Mouse (Mus musculus) spleen, embryonic (tissue): ENCODE measurements around the gene Dctn5.
"Not testable (repeated sequence)": the region's sequence is repeated elsewhere in the genome, so short reads cannot be mapped to it uniquely, and the experiment has no call there.

Source experiments
- CTCF ChIA-PET: fragments of 350-600 bp; sonication (Branson Sonifier 250); formaldehyde crosslinking; loops from one replicate; lab custom pipeline; 2022; lab: Charles Lee

Dctn5 gene

DNA sequence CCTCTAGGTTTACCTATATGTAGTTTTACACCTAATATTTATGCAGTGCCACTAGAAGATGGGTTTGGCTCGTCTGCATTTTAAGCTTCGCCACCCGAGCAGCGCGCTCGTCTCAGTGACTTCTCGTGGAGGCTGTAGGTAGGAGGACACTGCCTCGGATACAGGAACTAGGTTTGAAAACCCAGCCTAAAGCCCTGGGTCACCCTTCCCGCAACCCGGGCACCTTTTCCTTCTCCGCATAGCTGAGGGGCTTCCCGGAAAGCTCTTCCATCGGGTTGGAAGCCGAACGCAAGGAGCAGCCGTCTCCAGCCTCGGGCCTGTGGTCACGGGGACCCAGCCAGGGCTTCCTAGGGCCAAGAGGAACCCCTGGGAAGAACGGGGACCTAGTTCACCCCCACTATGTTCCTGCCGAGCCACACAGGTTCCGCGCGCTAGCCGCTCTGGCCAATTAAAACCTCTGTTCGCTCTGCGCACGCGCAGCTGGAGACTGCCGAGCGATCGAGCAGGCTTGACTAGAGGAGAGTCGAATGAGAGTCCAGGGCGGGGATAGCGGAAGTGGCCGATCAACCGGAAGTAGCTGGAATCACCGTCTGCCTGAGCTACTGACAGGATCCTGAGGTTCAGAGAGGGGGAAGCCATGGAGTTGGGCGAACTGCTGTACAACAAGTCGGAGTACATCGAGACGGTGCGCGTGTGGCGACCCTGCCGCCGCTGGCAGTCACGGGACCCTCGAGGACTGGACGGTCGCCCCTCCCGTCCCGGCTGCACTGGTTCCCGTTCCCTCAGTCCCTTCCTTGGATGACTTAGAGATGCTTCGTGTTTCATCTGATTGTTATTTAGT is at the start of gene Dctn5, which contains the start of gene Palb2:
Dctn5 (plus strand) TSS at position 545 of the 841 bp plus-strand sequence.
Palb2 (minus strand) TSS at position 489 of the 841 bp plus-strand sequence.
- CTCF ChIA-PET: no interaction called here

DNA sequence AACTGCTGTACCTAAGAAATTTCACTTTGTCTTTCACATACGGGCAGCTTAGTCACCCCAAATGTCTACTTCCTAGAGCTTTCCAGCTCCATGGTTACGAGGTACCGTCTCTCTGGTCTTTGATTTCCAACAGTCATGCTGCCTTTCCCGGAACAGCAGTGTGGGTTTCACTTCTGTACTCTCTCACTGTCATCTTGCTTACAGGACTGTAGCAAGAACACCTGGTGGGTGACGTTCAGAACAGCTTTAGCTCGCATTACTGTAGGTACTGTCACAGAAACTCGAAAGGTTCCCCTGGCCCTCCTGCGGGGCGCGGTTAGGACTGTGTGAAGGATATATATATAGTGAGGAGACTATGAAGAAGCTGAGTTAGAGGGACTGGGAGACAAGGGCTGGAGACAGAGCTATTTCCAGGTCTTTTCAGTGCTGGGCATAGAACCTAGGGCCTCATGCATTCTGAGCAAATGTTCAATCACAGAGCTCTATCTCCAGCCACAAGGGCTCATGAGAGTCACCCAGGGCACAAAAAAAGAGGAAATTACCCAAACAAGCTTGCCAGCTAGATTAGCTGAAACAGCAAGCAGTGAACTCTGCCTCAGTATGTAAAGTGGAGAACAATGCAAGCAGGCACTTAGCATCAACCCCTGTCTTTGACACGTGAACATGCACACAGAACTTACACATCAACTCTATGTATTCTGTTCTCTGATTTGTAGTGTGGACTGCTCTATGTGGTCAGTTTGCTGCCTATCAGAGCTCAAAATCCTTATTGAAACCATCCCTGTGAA is 45.5 kb upstream of the Dctn5 start:
- CTCF ChIA-PET: no interaction called here

DNA sequence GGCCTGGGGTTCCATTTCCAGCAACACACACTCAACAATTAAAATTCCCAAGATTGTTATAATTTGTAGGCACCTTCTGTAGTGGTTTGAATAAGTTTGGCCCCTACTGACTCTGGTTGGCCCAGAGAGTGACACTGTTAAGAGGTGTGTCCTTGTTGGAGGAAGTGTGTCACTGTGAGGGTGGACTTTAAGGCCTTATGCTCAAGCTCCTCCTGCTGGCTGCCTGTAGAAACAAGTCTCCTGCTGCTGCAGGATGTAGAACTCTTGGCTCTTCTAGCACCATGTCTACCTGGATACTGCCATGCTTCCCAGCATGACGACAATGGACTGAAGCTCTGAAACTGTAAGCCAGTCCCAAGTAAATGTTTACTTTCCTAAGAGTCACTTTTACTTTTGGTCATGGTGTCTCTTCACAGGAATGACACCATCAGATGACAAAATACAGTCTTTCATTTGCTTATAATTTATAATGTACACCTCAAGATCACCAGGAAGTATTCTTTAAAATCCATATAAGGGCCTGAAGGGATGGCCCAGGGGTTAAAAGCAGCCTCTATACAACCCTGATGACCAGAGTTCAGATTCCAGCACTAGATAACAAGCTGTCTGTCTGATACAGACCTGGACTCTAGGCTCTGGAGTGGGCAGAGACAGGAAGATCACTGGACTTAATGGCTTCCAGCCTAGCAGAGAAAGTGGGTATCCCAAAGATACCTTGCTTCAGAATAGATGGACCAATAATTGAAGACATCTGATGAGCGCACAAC is 38.1 kb upstream of the Dctn5 start:
- CTCF ChIA-PET: no interaction called here

DNA sequence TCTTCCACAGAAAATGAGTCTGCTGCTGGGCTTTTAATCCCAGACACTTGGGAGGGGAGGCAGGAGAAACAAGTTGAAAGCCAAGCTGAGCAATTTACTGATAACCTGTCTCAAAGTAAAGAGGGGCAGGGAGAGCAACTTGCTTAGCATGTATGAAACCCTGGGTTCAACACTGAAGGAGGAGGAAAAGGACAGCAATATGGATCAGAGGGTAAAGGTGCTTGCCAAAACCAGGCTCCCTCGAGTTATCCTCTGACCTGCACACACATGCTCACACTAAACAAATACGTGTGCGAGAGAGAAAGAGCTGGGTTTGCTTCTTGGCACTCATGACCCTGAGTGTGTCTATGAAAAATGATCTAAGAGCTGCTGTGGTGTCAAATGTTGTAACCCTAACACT is 34.8 kb upstream of the Dctn5 start:
- CTCF ChIA-PET: no interaction called here

DNA sequence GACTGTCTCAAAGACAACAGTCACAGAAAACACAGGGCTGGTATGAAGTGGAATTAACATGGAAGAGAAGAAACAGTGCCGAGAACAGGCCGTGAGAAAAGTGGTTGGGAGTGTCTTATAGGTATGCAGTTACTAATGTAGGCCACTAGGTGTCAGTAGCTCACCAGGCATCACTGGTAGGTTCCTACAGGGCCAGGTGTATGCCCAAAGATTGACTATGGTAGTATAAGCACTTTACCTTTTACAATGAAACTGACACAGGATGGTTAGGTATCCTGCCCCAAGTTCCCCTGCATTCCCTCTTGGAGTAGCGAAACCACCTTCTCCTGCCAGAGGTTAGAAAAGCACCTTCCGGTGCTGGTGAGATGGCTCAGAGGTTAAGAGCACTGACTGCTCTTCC is 33.6 kb upstream of the Dctn5 start:
- CTCF ChIA-PET: interaction anchor here (0.6 to 0.9 kb wide), 2 partner anchors 48 to 142 kb away, joined by 3 to 9 read pairs; no protein-coding TSS in a partner anchor

DNA sequence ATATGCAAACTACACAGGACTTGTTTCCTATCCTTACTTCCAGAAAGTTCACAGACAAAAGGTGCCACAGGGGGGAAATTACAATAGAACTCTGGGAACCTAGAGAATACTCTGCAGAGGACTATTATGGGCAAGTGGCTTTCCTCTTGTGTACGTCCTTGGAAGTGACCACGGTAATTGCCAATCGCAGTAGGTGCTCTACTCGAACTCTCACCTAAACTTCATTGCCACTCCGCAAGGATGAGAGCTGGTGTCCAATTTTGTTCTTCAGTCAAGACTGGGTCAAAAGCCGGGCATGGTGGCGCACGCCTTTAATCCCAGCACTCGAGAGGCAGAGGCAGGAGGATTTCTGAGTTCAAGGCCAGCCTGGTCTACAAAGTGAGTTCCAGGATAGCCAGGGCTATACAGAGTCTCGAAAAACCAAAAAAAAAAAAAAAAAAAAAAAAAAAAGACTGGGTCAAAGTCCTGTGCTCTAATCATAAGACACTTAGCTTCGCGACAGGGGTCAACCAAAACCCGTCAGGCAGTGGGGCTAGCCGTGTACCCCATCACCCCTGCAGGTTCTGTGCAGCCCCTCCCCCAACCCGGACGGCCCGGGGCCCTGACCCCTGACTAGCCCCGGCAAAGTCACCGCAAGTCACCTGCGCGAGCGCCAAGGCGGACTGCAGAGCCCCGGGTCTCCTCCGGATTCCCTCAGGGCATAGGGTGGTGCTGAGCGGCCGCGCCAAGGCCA is 31.7 kb upstream of the Dctn5 start:
- CTCF ChIA-PET: not testable (repeated sequence)

GRCm38 (mm10) chr7:122101747-122102244 is 31.0 kb upstream of the Dctn5 start, which contains the start of gene Ndufab1:
Ndufab1 (minus strand) TSS chr7:122101886.
- CTCF ChIA-PET: no interaction called here

DNA sequence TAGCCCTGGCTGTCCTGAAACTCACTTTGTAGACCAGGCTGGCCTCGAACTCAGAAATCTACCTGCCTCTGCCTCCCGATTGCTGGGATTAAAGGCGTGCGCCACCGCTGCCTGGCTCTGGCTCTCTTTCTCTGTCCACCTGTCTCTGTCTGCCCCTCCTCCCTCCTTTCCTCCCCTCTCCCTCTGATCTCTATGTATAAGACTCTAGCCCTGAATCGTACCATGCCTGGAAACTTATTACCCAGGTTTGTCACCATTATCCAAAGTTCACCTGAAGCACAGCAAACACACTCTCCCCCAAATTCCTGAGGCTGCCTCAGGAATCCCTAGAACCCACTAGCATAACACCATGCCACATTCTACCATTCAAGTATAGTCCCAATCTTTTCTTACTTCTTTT is 24.6 kb upstream of the Dctn5 start:
- CTCF ChIA-PET: no interaction called here

DNA sequence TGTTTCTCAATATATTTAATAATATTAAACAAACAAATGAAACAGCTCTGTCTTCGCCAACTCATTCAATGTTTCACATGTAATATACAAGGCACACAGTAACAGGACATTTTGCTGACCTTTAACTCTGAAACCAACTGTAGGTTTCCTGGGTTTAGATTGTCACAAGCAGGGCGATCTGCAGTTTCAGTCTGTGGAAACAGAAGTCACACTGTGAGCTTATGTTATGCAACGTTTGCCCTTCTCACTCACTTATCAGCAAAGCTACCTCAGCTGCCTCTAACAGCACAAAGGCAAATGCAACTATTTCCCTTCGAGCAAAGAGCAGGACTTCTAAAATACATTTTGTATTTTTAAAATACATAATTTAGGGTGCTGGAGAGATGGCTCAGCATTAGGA is 9.3 kb upstream of the Dctn5 start:
- CTCF ChIA-PET: no interaction called here

DNA sequence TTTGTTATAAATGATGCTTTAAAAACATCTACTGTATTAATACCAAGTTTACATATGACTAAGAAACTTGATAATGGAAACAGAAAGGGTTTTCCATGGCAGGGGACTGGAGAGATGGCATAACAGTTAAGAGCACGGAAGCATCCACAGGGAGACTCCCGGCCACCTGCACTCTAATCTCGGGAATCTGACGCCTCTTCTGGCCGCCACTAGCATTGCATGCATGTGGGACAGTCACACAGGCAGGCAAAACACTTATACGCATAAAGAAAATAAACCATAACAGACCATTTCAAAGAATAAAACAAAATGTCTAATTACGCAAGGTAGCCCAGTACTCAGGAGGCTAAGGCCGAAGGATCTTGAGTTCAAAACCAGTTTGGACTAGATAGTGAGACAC is 7.2 kb upstream of the Dctn5 start:
- CTCF ChIA-PET: no interaction called here

GRCm38 (mm10) chr7:122126946-122127345 is 5.9 kb upstream of the Dctn5 start:
- CTCF ChIA-PET: no interaction called here

DNA sequence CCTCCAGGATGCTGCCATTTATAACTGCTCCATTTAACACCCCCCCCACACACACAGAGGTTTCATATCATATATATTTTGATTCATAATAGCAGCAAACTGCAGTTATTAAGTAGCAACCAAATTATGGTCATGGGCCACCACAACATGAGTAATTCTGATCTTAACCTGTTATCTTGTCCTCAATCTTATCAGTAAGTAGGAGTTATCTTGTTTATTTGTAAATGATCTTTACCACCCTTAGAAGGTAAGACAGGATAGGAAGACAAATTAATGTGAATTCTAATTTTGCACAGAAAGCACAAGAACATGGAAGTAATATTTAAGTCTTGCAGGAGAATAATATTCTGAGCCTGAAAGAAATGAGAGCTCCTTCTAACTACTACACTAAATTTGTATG is 1.0 kb upstream of the Dctn5 start:
- CTCF ChIA-PET: no interaction called here

DNA sequence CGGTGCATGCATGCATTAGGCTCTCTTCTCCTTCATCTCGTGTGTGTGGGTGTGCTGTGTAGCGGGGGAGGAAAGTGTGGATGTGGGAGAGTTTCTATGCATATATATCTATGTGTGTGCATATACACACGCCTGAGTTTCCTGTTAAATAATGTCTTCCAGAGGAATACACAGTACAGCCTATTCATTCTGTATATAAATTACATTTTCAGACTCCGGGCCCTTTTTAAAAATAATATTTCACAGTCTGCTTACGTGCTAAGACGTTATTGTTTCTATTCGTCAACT is 441 bp downstream of the Dctn5 start:
- CTCF ChIA-PET: no interaction called here

DNA sequence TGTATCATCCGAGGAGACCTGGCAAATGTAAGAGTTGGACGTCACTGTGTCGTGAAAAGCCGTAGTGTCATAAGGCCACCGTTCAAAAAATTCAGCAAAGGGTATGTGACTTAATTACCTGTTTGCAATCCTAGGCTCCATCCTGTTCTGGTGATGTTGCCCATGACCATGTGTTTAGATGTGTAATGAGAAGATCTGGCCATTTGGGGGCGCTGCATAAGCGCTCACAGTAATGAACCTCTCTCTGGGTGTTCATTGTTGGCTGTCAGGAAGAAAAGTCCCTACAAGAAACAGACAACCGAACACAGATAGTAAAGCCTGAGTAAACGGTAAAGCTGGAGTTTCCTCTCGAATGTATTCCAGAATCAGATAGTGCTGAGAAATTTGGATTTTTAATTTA is 2.2 kb downstream of the Dctn5 start:
- CTCF ChIA-PET: no interaction called here

GRCm38 (mm10) chr7:122137071-122137470 is 4.2 kb downstream of the Dctn5 start:
- CTCF ChIA-PET: no interaction called here

DNA sequence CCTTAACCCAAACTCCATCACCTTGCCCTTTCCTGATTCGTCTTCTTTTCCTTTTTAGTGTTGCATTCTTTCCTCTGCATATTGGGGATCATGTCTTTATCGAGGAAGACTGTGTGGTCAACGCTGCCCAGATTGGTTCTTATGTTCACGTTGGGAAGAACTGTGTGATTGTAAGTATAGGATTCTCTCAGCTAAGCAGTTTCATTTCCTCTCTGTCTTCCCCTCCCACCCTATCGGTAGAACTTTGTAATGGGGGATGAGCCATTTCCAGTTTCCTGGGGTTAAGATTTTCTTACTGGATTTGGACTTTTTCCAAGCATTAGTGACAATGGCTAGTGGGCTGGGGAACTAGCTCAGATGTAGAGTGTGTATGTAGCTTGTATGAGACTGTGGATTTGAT is 5.3 kb downstream of the Dctn5 start:
- CTCF ChIA-PET: no interaction called here

- CTCF ChIA-PET: no interaction called here
Observed at GRCm38 (mm10) chr7:122140991-122141390, 8.2 kb downstream of the Dctn5 start.

GRCm38 (mm10) chr7:122152473-122152872 is 19.6 kb downstream of the Dctn5 start:
- CTCF ChIA-PET: no interaction called here

DNA sequence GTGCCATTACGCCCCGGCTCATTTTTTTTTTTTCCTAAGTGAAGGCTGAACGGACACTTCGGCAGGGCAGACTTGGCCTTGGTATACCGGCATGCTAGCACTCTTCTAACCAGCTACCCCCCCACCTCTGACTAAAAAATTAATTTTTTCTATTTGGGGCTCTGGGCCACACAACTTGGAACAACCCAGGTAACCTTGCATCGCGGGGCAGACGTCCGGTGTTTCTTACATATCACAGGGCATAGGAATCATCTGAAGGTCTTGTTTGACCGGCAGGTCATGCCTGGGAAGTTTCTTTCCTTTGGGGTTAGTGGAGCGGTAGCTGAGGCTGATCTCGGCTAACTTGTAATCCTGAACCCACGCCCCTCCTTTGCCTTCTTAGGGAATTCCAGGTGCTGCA is 25.6 kb downstream of the Dctn5 start:
- CTCF ChIA-PET: interaction anchor here (0.7 kb wide), 1 partner anchor 30 kb away, joined by 3 read pairs; no protein-coding TSS in a partner anchor

- CTCF ChIA-PET: interaction anchor here (0.7 kb wide), 1 partner anchor 31 kb away, joined by 3 read pairs; no protein-coding TSS in a partner anchor
Observed at GRCm38 (mm10) chr7:122158915-122159902, 26.4 kb downstream of the Dctn5 start, which contains the start of gene Plk1. Plk1 (plus strand) TSS chr7:122159439.
